Mouse (Mus musculus) left cerebral cortex, postnatal 14 days (tissue): ENCODE measurements around the gene Heg1. TPM values are rescaled to one million over a fixed set of nuclear protein-coding genes. Genes with fewer than 3 reads are reported as not detected.
A peak's percentile ranks its signal among the peaks of the same experiment; 100 is the strongest.

Experiments
- DNase-seq, 2 experiments: peaks; one replicate each; pipeline ENCODE4 v3.0.0; 2021 to 2022; ENCODE audit warnings: low spot score in 2 of 2, mixed read lengths in 1 of 2
- intact Hi-C: fragments of 180-260 bp; cut with DNase I; formaldehyde crosslinking; loops from one replicate; pipeline ENCODE4 v1.15.1; 2025
- long read RNA-seq, 2 experiments: library from polyadenylated mRNA; stranded (forward); transcript quantifications; one replicate each; pipeline ENCODE4 v2.0.0; 2021
- total RNA-seq, 2 experiments: library from RNA; stranded (reverse); gene quantifications; 2 replicates each; pipeline ENCODE4 v1.2.3; 2021

The Heg1 gene
- 10 to 100 TPM; 37.6 to 37.7 TPM for total RNA-seq
- long read RNA-seq, experiment 1, partial matches to known transcripts, result 2 of 13 reads
- long read RNA-seq, experiment 1, other reads (novel, unspliced or antisense), result 9 of 13 reads
- long read RNA-seq, experiment 2, partial matches to known transcripts, result 4 of 12 reads
- long read RNA-seq, experiment 2, other reads (novel, unspliced or antisense), result 6 of 12 reads

- intact Hi-C loops, result no loop called here
Measured at GRCm38 (mm10) chr16:33684162-33684702, at the start of gene Heg1. Gene Heg1 (plus strand): TSS chr16:33684370.

DNA sequence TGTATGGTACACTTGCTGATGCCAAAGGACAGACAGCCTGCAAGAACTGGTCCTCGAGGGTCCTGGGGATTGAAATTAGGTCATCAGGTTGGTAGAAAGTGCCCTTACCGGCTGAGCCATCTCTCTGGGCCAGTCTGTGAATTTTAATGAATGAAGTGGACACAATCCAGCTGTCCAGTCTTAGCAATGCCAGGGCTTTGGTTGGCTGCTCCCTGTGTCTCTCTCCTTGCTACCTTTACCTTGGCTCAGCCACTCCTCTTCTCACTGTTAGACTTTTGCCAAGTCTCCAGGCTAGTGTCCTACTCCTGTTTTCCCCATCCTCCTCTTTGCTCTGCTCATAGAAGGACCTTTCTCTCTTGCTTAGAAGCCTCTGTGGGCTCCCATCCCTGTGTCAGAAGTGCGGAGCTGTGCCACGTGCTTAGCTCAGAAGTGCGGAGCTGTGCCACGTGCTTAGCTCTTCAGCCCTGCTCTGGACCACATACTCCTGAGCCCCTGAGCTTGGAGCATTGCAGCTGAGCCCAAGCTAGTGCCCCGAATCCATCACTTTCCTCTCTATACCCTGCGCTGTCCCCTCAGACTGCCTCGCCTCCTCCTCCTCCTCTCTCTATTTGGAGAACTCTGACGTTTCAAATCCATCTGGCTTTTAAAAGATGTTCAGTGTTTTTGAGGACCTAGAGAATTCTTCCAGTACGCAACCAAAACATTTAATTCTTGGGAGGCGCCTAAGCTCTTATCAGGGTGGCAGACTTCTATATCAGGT, 48.2 kb upstream of the Heg1 start:
- intact Hi-C loops, result no loop called here
- peak; percentile 20 to 34 for DNase-seq

More at GRCm38 (mm10) chr16:33684162-33684702, at the start of gene Heg1:
- peak in 1 of 2 experiments; percentile 40 for DNase-seq

DNA sequence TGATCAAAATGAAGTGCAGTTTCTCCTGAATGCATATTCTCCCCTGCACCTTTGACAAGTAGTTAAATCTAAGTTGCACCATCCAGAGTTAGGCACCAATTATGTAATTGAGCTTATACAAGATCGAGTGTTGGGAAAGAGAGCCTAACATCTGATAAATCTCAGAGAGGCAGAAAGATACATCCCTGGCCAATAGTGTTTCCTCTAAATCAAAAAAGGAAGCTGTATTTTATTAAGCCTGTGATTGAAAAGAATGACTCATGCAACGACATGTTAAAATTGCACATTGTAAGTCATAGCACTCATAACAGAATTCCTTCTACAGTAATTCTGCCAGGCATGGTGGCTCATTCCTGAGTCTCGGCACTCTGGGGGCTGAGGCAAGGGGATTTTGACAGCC, 42.4 kb upstream of the Heg1 start:
- DNase-seq, result peak in 1 of 2 experiments; percentile 12
- intact Hi-C loops, result no loop called here

DNA sequence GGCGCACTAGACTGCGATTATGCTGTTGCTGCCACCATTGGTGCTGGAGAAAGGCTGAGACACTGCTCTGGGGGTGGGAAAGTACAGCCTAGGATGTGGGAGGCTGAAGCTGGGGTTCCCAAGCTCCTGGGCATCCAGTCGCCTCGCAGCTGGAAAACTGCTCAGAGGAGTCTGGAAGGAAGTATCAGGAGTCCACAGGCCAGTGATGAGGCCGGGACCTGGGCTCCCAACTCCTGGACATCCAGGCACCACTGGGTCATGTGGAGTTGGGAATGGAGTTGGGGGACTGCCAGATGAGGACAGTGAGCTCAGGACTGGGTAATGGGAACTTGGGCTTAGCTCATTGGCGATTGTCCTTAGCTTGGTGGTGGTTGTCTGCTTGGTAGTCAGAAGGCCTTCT, 31.1 kb upstream of the Heg1 start:
- intact Hi-C loops, result no loop called here
- no peak for DNase-seq

- peak in 1 of 2 experiments; percentile 37 for DNase-seq
Measured at GRCm38 (mm10) chr16:33655443-33655842, 28.7 kb upstream of the Heg1 start.

DNA sequence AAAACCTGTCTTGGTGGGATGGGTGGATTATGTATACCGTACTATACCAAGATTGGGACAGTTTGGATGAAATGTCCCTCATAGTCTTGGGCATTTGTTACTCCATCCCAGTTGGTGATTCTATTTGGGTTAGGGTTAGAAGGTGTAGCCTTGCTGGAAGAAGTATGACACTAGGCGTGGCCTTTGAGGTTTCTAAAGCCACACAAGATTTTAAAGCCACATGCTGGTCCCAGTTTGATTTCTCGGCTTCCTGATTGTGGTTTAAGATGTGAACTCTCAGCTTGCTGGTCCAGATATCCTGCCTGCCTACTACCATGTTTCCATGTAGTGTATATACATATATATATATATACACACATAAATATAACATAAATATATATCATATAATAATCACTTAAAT, 27.0 kb upstream of the Heg1 start:
- intact Hi-C loops, result no loop called here
- no peak for DNase-seq

More at GRCm38 (mm10) chr16:33655443-33655842, 28.7 kb upstream of the Heg1 start:
- intact Hi-C loops, result no loop called here

DNA sequence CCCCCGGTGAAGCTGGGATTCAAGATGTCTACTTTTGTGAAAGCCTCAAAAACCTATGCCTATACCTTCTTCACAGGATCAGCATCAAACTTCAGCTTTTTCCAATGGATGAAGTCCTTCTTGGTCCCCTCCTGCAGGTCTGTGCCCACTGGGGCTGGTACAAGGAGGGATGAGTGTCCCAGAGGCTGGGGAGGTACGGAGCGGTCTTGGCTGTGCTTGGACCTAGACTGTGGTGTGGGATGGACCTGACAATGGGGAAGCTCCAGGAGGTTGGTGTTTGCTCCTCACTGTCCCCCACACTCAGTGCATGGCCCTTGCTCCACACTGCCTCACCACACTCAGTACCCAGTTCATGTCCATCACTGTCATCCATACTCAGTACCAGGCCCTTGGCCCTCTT, 26.0 kb upstream of the Heg1 start:
- intact Hi-C loops, result no loop called here
- DNase-seq, result no peak

DNA sequence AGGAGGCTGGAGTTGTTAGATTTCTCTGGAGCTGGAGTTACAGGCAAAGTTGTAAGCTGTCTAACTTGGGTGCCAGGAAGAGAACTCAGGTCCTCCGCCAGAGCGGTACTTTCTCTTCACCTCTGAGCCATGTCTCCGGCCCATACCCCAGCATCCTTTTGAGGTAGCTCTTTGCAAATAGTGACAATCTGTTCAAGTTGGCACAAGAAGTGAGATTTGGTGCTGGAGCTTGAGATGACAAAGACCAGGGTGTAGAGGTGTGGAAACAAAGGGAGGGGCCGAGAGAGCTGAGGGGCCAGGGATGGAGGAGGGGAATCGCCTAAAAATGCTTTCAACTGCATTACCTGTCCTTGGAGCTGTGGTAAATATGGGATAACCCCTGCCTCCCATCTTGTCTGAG, 24.6 kb upstream of the Heg1 start:
- DNase-seq, result no peak

DNA sequence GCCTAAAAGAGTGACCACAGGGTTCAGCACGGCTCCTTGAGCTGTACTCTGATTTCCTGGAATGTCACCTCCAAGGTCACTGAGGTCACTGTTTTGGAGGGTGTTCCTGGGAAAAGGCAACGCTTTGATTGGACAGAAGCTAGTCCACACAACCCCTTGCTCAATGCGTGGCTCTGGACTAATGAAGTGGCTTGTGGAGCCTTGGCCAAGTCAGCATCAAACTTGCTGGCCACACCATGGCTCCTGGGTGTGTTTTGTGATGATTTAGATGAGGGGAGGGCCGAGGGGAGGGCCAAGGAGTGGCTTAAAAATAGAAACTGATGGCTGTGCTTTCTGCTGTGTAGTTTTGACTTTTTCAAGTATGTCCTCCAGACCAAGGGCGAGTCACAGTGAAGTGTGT, 24.0 kb upstream of the Heg1 start:
- intact Hi-C loops, result no loop called here

More for the DNA sequence above, 24.6 kb upstream of the Heg1 start:
- intact Hi-C loops, result no loop called here

GRCm38 (mm10) chr16:33662841-33663240, 21.3 kb upstream of the Heg1 start:
- DNase-seq, result no peak
- intact Hi-C loops, result no loop called here

More for the DNA sequence above, 24.0 kb upstream of the Heg1 start:
- no peak for DNase-seq

GRCm38 (mm10) chr16:33666226-33666625, 17.9 kb upstream of the Heg1 start:
- intact Hi-C loops, result no loop called here
- no peak for DNase-seq

DNA sequence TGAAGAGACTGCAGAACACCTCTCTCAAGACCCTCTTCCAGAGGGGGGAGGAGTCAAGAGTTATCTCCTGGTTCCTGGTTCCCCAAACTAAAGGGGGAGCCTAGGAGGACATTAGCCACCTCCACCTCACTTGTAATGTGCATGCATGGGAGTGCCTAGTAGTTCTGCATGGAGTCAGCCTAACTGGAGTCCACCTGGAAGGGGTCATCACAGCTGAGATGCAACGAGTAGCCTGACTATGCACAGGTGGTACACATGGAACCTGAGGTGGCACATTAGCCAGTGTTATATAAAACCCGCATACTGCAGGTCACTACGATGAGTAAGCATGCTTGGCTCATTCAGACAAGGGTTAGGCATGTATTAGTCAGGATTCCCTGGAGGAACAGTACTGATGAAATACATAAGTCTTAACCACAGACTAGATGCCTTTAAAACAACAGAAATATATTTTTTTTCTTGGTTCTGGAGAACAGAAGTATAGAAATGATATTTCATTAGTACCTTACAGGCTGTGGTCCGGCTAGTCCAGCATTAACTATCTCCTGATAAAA, 17.1 kb upstream of the Heg1 start:
- intact Hi-C loops, result no loop called here
- DNase-seq, result no peak

DNA sequence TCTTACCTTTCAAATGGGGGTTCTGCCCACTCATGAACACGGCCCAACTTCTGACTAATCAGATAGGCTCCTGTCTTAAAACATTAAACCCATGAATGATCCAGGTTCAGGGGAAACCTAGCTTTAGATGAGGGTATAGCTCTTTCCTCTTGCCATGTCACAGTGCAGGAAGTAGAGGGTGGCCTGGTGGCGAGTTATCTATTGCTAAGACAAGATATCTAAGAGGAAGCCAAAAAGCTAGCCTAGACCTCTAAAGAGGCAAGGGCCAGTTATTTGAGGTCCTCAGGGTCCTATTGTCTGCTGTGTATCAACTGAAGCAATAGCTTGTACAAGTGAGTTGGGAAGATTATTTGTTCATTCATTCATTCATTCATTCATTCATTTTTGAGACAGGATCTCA, 15.7 kb upstream of the Heg1 start:
- intact Hi-C loops, result no loop called here
- no peak for DNase-seq

- DNase-seq, result no peak
- intact Hi-C loops, result no loop called here
Measured at GRCm38 (mm10) chr16:33669072-33669471, 15.1 kb upstream of the Heg1 start.

DNA sequence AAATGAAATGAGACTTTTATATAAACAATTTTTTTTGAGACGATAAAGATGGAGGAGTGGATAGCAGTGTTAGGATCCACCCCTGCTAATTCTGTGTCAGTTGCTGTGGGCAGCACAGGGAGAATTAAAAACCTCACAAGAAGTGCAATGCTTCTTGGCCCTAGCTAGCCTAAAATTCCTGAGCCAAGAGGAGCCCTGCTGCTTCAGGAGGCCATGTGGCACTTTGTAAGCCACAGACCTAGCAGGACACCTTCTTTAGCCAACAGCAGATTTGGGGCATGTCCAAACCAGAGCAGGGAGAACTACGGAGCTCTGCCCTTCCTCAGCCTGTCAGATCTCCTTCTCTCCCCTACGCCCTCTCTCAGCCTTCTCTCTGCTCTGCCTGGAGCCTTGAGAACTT, 13.8 kb upstream of the Heg1 start:
- DNase-seq, result no peak
- intact Hi-C loops, result no loop called here

- no peak for DNase-seq
- intact Hi-C loops, result no loop called here
Measured at GRCm38 (mm10) chr16:33670933-33671332, 13.2 kb upstream of the Heg1 start.

DNA sequence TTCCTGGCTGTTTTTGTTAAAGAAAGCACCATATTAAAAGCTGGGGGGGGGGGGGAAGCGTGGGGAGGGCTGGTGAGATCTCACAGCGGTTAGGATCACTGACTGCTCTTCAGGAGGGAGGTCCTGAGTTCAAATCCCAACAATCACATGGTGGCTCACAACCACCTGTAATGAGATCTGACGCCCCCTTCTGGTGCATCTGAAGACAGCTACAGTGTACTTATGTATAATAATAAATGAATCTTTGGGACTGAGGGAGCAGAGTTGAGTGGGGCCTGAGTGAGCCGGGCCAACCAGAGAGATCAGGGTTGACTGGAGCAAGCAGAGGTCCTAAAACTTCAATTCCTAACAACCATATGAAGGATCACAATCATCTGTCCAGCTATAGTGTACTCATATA, 12.0 kb upstream of the Heg1 start:
- intact Hi-C loops, result no loop called here
- DNase-seq, result no peak

- no peak for DNase-seq
- intact Hi-C loops, result no loop called here
Measured at GRCm38 (mm10) chr16:33672643-33673042, 11.5 kb upstream of the Heg1 start.

DNA sequence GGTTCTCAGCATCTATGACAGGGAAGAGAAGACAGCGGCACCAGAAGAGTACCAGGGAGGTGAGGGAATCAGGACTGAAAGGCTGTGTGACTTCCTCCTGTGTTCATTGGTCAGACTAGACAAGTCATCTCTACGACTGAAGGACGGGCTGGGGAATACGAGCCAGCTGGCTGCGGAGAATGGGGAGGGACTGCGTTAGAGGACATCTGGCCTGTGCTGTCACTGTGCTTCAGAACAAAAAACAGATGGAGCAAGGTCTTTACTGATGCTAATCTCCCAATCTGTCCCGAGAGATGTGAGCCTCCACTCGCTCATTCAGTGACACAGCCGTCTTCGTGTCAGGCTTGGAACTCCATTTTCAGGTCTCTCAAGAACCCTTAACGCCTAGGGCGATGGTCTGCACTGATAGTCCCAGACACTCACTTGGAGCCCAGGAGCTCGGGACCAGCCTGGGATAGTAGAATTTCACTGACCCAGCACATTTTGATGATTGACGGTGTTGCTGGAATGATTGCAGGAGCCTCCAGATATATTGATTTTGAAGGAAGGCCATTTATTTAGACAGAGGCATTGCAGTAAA, 10.6 kb upstream of the Heg1 start:
- no peak for DNase-seq
- intact Hi-C loops, result no loop called here

GRCm38 (mm10) chr16:33675151-33675847, 8.9 kb upstream of the Heg1 start:
- DNase-seq, result no peak
- intact Hi-C loops, result no loop called here
